Mouse (Mus musculus): Measurements from ENCODE around the gene Cyb5rl.

The Cyb5rl gene

GRCm38 (mm10) chr4:107066252-107067124 is at the start of gene Cyb5rl, which contains the start of gene Mrpl37:
TSS of gene Cyb5rl (plus strand) at chr4:107066988.
TSS of gene Mrpl37 (minus strand) at chr4:107066868.
- POLR2A ChIA-PET: interaction anchor here in 3 of 4 experiments (0.6 to 1.3 kb wide), 17 partner anchors 9 to 451 kb away, joined by 3 to 11 read pairs (median 4); partner anchors contain the start of genes Tmem59 (in 2 of the 3) and Tceanc2 (in 1 of the 3)
- CTCF ChIA-PET: no interaction called here

DNA sequence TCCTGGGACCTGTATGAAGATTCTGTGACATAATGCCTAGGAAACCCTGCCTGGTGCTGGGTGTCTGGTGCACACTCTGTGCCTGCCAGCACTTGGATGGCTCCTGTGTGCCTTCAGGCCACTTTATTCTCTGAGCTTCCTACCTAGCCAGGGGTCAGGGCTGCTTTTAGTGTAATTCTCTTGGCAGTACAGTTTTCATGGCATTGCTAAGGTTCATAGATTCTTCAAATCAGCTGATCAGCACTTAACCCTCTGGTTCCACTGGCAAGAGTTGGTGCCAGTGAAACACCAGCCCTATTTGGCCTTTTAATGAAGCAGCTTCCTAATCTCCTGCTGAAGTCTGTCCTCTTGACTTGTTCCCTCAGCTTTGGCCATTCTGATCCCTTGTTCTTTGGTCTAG is 49.5 kb upstream of the Cyb5rl start:
- POLR2A ChIA-PET: interaction anchor here in 2 of 4 experiments (0.6 to 1.2 kb wide), 4 partner anchors 10 to 488 kb away, joined by 3 to 8 read pairs (median 4); no protein-coding TSS in a partner anchor
- CTCF ChIA-PET: no interaction called here

- ChIA-PET POLR2A (no interaction called here), CTCF (no interaction called here)
Observed at GRCm38 (mm10) chr4:107018521-107018920, 48.3 kb upstream of the Cyb5rl start.

- ChIA-PET CTCF (no interaction called here), POLR2A (no interaction called here)
Observed at GRCm38 (mm10) chr4:107019027-107019426, 47.8 kb upstream of the Cyb5rl start.

- CTCF ChIA-PET: interaction anchor here in 1 of 4 experiments (0.8 kb wide), 1 partner anchor 69 kb away, joined by 3 read pairs; no protein-coding TSS in a partner anchor
- POLR2A ChIA-PET: interaction anchor here in 3 of 4 experiments (0.7 to 1.2 kb wide), 3 partner anchors 30 to 158 kb away, joined by 3 read pairs; partner anchors contain the start of gene Tceanc2 (in 1 of the 3)
Observed at GRCm38 (mm10) chr4:107020287-107021000, 46.3 kb upstream of the Cyb5rl start.

DNA sequence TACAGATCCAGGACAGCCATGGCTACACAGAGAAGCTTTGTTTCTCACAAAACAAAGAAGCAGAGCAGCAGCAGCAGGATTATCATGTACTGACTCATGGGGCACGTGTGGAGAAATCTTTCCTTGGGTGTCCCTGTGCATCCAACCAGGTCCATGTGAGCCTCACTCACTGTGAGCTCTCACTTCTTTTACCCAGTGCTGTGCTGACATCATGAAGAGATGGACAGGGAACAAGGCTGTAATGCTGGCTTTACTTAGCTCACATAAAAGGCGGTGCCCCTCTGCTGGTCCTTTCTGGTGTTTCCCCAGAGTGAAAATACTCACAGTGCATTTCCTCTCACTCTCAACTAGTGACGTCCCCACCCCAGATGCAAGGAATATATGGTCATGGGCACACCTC is 45.3 kb upstream of the Cyb5rl start:
- ChIA-PET POLR2A (interaction anchor here in 1 of 4 experiments (1.2 kb wide), 1 partner anchor 157 kb away, joined by 3 read pairs; the partner anchor contains the start of gene Tceanc2), CTCF (interaction anchor here in 2 of 4 experiments (0.8 to 1.0 kb wide), 2 partner anchors 32 to 70 kb away, joined by 3 to 4 read pairs; no protein-coding TSS in a partner anchor)

GRCm38 (mm10) chr4:107024899-107025298 is 41.9 kb upstream of the Cyb5rl start:
- POLR2A ChIA-PET: interaction anchor here in 2 of 4 experiments (1.3 to 2.1 kb wide), 3 partner anchors 9 to 154 kb away, joined by 3 to 6 read pairs (median 4); partner anchors contain the start of genes Cyb5rl (in 1 of the 2), Tceanc2 (in 1 of the 2) and Tmem59 (in 1 of the 2)

DNA sequence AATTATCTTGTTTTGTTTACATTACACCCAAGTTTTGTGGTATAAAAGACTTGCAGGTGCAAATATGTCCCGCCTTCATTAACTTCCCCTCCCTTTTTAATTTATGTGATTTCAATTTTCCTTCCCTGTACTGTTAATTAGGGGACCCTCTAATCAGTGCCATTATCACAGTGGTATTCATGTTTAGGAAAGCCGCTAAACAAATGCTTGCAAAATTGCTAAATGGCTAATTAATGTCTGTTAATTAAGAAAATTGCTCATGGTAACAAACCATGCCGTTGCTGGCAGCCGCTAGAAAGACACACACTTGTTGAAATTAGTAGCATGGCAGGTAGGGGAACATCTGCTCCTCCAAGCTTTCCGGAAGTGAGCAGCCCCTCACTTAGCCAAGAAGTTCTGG is 41.4 kb upstream of the Cyb5rl start:
- CTCF ChIA-PET: no interaction called here
- POLR2A ChIA-PET: interaction anchor here in 1 of 4 experiments (1.3 kb wide), 1 partner anchor 10 kb away, joined by 3 read pairs; no protein-coding TSS in a partner anchor

More at GRCm38 (mm10) chr4:107024899-107025298, 41.9 kb upstream of the Cyb5rl start:
- CTCF ChIA-PET: no interaction called here

DNA sequence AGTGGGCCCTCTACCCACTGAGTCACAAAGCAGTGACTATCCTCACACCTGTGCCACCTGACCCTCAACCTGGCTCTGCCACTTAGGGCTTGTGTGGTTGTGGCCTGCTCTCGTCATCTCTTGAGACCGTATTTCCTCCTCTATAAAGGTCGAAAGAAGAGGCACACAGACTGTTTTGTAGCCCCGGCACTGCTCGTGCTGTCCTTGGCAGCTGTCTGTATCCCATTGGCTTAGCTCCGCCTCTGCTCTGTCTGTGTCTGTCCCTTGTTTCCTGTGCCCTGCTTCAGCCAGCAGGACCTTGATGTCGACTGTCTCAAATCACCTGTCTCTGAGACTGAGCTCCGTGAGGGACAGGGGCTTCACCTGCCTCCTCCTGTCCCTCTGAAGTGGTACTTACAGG is 40.3 kb upstream of the Cyb5rl start:
- POLR2A ChIA-PET: interaction anchor here in 1 of 4 experiments (0.6 to 1.8 kb wide), 6 partner anchors 9 to 152 kb away, joined by 3 to 5 read pairs (median 4); partner anchors contain the start of gene Tmem59
- CTCF ChIA-PET: interaction anchor here in 1 of 4 experiments (1.6 kb wide), 1 partner anchor 38 kb away, joined by 4 read pairs; no protein-coding TSS in a partner anchor

DNA sequence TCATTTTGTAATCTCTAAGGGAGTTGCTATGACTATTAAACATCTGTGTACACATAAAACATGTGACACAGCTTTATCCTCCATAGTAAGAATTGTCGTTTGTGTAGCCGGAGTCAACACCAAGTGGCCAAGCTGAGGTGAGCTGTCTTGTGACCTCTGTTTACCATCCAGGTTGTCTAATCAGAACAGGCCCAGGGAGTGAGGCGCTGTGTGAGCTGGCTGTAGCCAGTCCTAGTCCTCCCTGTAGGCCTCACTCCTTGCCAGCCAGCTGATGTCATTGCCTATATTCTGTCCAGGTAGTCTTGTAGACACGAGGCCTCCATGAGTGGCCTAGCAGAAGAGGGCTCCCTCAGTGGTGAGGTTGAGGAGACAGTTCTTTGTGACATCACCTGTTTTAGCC is 31.1 kb upstream of the Cyb5rl start:
- CTCF ChIA-PET: no interaction called here
- POLR2A ChIA-PET: no interaction called here

GRCm38 (mm10) chr4:107036985-107037384 is 29.8 kb upstream of the Cyb5rl start:
- POLR2A ChIA-PET: interaction anchor here in 2 of 4 experiments (0.5 to 2.0 kb wide), 5 partner anchors 10 to 130 kb away, joined by 3 to 5 read pairs (median 4); no protein-coding TSS in a partner anchor
- CTCF ChIA-PET: no interaction called here

DNA sequence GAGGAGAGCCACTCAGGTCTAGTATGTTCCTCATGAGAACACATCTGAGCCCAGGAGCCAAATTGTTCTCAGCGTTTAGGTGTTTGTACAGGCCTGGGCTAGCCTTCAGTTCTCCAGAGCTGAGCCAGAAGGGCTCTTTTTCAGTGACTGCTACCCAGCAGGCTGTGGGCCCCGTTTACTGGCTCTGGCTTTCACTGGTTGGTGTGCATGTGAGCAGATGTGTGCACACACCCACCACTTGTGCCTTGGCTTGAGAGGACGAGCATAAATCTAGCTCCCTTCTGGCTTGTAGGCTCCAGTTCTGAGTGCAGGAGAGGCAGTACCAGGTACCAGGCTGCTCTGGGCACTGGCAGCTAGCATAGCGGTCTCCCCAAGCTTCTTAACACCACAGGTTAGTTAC is 28.5 kb upstream of the Cyb5rl start:
- ChIA-PET POLR2A (interaction anchor here in 2 of 4 experiments (0.7 to 2.5 kb wide), 4 partner anchors 8 to 29 kb away, joined by 3 to 10 read pairs (median 4); partner anchors contain the start of genes Cyb5rl (in 1 of the 2) and Mrpl37 (in 1 of the 2)), CTCF (interaction anchor here in 1 of 4 experiments (0.5 kb wide), 1 partner anchor 83 kb away, joined by 3 read pairs; no protein-coding TSS in a partner anchor)

DNA sequence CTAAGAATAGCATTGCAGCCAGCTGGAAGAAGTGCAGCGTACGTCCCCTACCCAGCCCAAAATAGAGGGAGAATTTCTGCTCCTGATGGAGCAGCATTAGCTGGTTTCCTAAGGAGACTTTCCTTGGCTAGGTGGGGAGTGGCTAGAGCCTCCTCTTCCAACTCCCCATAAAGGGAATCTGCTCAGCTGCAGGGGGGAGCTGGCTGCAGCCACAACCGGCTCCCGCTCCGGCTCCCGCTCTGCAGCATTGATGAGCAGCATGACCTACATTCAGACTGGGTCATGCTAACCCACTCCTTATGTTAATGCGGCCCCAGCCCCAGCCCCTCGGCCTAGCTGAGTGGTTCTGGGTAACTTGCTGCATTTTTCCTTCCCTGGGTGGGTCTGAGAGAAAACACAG is 27.5 kb upstream of the Cyb5rl start:
- ChIA-PET CTCF (no interaction called here), POLR2A (interaction anchor here in 1 of 4 experiments (0.8 to 2.5 kb wide), 4 partner anchors 9 to 322 kb away, joined by 3 to 10 read pairs (median 3); no protein-coding TSS in a partner anchor)

GRCm38 (mm10) chr4:107042304-107042703 is 24.5 kb upstream of the Cyb5rl start:
- ChIA-PET CTCF (no interaction called here), POLR2A (interaction anchor here in 1 of 4 experiments (1.1 to 1.3 kb wide), 3 partner anchors 25 to 136 kb away, joined by 3 to 5 read pairs (median 4); partner anchors contain the start of genes Cyb5rl, Mrpl37, Tceanc2 and Tmem59)

DNA sequence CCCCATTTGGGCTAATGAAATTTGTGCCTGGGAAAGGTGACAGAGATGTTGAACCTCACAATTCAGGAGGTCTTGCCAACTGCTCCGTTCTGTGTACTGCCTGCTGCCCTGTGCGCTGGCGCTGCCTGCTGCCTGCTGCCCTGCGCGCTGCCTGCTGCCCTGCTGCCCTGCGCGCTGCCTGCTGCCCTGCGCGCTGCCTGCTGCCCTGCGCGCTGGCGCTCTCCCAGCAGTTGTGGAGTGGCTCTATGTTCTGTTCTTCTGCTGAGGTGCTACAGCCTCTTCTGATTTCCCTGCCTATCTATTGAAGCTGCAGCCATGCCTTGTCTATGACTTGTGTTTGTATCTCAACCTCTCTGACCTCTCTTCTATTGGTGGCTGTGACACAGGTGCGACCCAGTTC is 21.6 kb upstream of the Cyb5rl start:
- POLR2A ChIA-PET: no interaction called here

DNA sequence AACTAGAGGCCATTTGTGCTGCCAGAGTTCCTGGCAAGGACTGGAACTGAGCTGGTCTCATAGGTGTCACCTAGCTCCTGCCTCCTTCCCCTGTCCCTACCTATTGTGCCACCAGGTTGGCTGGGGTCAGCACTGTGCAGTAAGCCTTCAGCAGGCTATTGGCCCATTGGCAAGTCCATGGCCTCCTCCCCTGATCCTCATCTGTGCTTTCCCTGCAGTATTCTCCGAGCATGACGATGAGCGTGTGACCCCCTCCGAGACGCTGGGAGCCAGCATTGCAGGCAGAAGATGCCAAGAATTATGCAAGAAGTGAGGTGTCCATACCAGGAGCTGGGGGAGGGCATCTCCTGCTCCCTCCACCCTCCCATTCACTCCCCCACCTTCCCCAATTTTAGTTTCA is 19.0 kb upstream of the Cyb5rl start:
- POLR2A ChIA-PET: interaction anchor here in 2 of 4 experiments (0.6 to 1.1 kb wide), 2 partner anchors 9 to 104 kb away, joined by 3 to 4 read pairs; no protein-coding TSS in a partner anchor

More for the DNA sequence above, 21.6 kb upstream of the Cyb5rl start:
- CTCF ChIA-PET: no interaction called here

DNA sequence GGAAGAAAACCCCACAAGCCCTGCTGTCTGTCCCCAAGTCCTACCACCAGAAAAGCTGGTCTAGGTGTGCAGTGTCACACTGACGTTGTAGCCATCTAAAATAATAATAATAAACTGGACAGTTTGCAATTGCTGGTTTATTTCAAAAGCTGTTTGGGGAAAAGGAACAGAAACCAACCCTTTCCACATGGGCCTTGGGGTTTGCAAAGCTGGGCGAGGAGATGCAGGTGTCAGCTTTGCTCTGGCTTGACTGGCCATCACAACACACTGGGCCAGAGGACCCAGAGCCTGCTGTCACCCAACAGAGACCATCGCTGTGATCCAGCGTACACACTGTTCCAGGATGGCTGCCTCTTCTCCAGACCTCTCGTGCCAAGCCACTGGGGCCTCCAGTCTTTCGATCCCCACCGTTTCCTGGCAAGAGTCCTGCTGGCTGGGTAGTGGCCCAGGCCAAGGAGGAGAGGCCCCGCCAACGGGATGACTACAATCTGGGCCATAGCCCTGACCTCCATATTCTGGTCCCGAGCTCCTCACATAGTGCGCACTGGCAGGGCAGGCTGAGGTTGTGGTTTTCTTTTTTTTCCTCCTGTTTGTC is 18.1 kb upstream of the Cyb5rl start:
- POLR2A ChIA-PET: interaction anchor here in 1 of 4 experiments (0.5 to 1.2 kb wide), 5 partner anchors 9 to 188 kb away, joined by 3 to 4 read pairs (median 3); partner anchors contain the start of genes Cyb5rl and Mrpl37

More for the DNA sequence above, 19.0 kb upstream of the Cyb5rl start:
- CTCF ChIA-PET: no interaction called here

GRCm38 (mm10) chr4:107051889-107052288 is 14.9 kb upstream of the Cyb5rl start:
- ChIA-PET CTCF (no interaction called here), POLR2A (interaction anchor here in 1 of 4 experiments (0.6 kb wide), 1 partner anchor 144 kb away, joined by 4 read pairs; no protein-coding TSS in a partner anchor)

More for the DNA sequence above, 18.1 kb upstream of the Cyb5rl start:
- CTCF ChIA-PET: interaction anchor here in 2 of 4 experiments (0.7 to 0.9 kb wide), 2 partner anchors 61 to 543 kb away, joined by 3 read pairs; no protein-coding TSS in a partner anchor
